8 mouse cellular contexts compared by ENCODE assay signal in the genomic region with DNA sequence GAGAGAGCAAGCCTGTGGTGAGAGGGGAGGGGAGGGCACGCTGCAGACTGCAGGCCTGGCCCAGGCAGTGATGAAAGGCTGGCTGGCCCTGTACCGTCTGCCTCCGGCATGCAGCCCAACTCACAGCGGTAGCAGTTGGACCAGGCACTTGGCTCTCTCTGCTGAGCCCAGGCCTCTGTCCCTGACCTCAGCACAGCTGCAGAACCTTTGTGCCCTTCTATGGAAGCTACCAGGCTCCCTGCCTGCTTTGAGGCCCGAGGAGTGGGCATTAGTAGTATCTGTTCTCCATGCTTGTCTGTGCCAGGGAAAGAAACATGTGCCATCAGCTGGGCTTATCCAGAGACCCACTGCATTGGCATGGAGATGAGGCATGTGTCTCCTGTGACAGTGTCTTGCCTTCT.
DNase-seq lines count a peak whose midpoint lies in the region; ATAC-seq and TF ChIP-seq lines count a peak whose summit lies in the region.

No protein-coding gene starts in this region.

- H3K9me3 ChIP-seq in liver, postnatal 0 days (ENCODE audit: low read length), result no peaks in the 10 kb centered on the region
- H3K9me3 ChIP-seq in neural tube, embryonic 14.5 days (ENCODE audit: control insufficient read depth, low read length), result no peaks in the 10 kb centered on the region

- no peaks in the 10 kb centered on the region for H3K27me3 ChIP-seq in liver, adult 2 months (ENCODE audit: control insufficient read depth, insufficient read depth, low read length)
- H3K27me3 ChIP-seq in liver, postnatal 0 days (ENCODE audit: insufficient read depth, low read length), result no peaks in the 10 kb centered on the region
- H3K27me3 ChIP-seq in neural tube, embryonic 14.5 days (ENCODE audit: control insufficient read depth, insufficient read depth, low read length), result no peaks in the 10 kb centered on the region

- DNase-seq in liver, adult 2 months (ENCODE audit: extremely low read depth, low read depth, low spot score), result peak; percentile 65
- no peak for DNase-seq in liver, postnatal 0 days
- DNase-seq in cerebellum, postnatal 14 days, result peak; percentile 96 to 97
- peak; percentile 83 for DNase-seq in gastrocnemius, postnatal 25 days
- DNase-seq in layer of hippocampus, adult 8-10 months (ENCODE audit: low spot score in 2 of 2), result peak; percentile 58 to 63
- DNase-seq in kidney, postnatal 10 days, result no peak
- no peak for DNase-seq in natural killer cell, adult 2 months (ENCODE audit: low spot score in 2 of 2)

- TF ChIP-seq CTCF in liver, adult 2 months (IDR thresholded peaks at IDR 0.05; ENCODE audit: low read depth, low read length), result no peak
- TF ChIP-seq CTCF in liver, postnatal 0 days (IDR thresholded peaks at IDR 0.05; ENCODE audit: low read depth), result no peak

- H3K36me3 ChIP-seq in liver, adult 2 months (ENCODE audit: control insufficient read depth, insufficient read depth, low read length), result no peaks in the 10 kb centered on the region
- H3K36me3 ChIP-seq in liver, postnatal 0 days (replicated peaks; ENCODE audit: insufficient read depth, low read length), result no peaks in the 10 kb centered on the region
- H3K36me3 ChIP-seq in neural tube, embryonic 14.5 days (ENCODE audit: control insufficient read depth, insufficient read depth, low read length), result no peaks in the 10 kb centered on the region

- ATAC-seq in liver, postnatal 0 days, result no peak
- peak; percentile 69; the same call in 1 of the 2 replicates for ATAC-seq in neural tube, embryonic 14.5 days (ENCODE audit: low read depth)

- 62% methylated on average over 5 of the region's 5 CpGs for WGBS in liver, adult 2 months
- WGBS in liver, postnatal 0 days (ENCODE audit: insufficient replicate concordance), result 69% methylated on average over 5 of the region's 5 CpGs
- 42% methylated on average over 5 of the region's 5 CpGs for WGBS in neural tube, embryonic 14.5 days

- H3K4me1 ChIP-seq in liver, adult 2 months (ENCODE audit: control insufficient read depth, insufficient read depth, low read length), result no peaks in the 10 kb centered on the region
- no peaks in the 10 kb centered on the region for H3K4me1 ChIP-seq in liver, postnatal 0 days (ENCODE audit: insufficient read depth)
- H3K4me1 ChIP-seq in neural tube, embryonic 14.5 days (ENCODE audit: control insufficient read depth, insufficient read depth, low read length), result no peaks in the 10 kb centered on the region

- H3K9ac ChIP-seq in liver, adult 2 months (ENCODE audit: low read depth, low read length), result no peak overlapping the region
- no peak overlapping the region for H3K9ac ChIP-seq in liver, postnatal 0 days (replicated peaks)
- H3K9ac ChIP-seq in neural tube, embryonic 14.5 days (replicated peaks; ENCODE audit: low read depth, low read length), result no peak overlapping the region

- no peak overlapping the region for H3K27ac ChIP-seq in liver, adult 2 months (replicated peaks; ENCODE audit: insufficient read depth, low read depth, low read length)
- H3K27ac ChIP-seq in liver, postnatal 0 days (ENCODE audit: low read depth), result no peak overlapping the region
- no peak overlapping the region for H3K27ac ChIP-seq in neural tube, embryonic 14.5 days (ENCODE audit: low read depth, low read length)

- H3K4me3 ChIP-seq in liver, adult 2 months (ENCODE audit: insufficient read depth, low read depth, low read length), result no peak overlapping the region
- no peak overlapping the region for H3K4me3 ChIP-seq in liver, postnatal 0 days (ENCODE audit: low read depth, low read length)
- no peak overlapping the region for H3K4me3 ChIP-seq in neural tube, embryonic 14.5 days (ENCODE audit: low read depth, low read length)

- TF ChIP-seq POLR2A in liver, adult 2 months (IDR thresholded peaks at IDR 0.05; ENCODE audit: extremely low read depth, insufficient read depth, low read length), result no peak

- no peaks in the 10 kb centered on the region for H3K79me2 ChIP-seq in liver, adult 2 months (ENCODE audit: control insufficient read depth, insufficient read depth, low read length)

- no peak for TF ChIP-seq EP300 in liver, postnatal 0 days (IDR thresholded peaks at IDR 0.05; ENCODE audit: low read depth)

- no peak overlapping the region for H3K4me2 ChIP-seq in liver, postnatal 0 days (ENCODE audit: low read depth, low read length)
- no peak overlapping the region for H3K4me2 ChIP-seq in neural tube, embryonic 14.5 days (ENCODE audit: low read depth, low read length)

Comparison
In these comparisons a context has a peak if more than half of its experiments do, and no peak if none do; other contexts are left out.
1. DNase-seq: peak in liver, adult 2 months (single experiment), cerebellum, postnatal 14 days (2 of 2), gastrocnemius, postnatal 25 days (single experiment) and layer of hippocampus, adult 8-10 months (2 of 2); none in liver, postnatal 0 days (single experiment), kidney, postnatal 10 days (single experiment) and natural killer cell, adult 2 months (0 of 2).